In genomic region chrX:57372965-57373364, GRCm38 (mm10) we compare ENCODE assay signal across 30 mouse cellular contexts. TPM values are rescaled to one million over a fixed set of nuclear protein-coding genes. Genes with fewer than 3 reads are reported as not detected.
DNase-seq lines count a peak whose midpoint lies in the region; ATAC-seq and TF ChIP-seq lines count a peak whose summit lies in the region.
"Had no signal": no experiment of that assay in that cellular context is flagged by ENCODE, and none has a peak within 500 bp of the region (broad histone marks: within the 10 kb centered on the region; RNA-seq: fewer than 3 reads in every experiment).

No protein-coding gene starts in this region.

- H3K4me1 ChIP-seq in liver, embryonic 11.5 days (replicated peaks; ENCODE audit: control insufficient read depth, insufficient read depth, low read length): no peaks in the 10 kb centered on the region
- H3K4me1 ChIP-seq in liver, postnatal 0 days (ENCODE audit: insufficient read depth): peaks cover 4% of the 10 kb centered on the region; the same call in 1 of the 2 replicates
- no peaks in the 10 kb centered on the region for H3K4me1 ChIP-seq in embryonic facial prominence, embryonic 10.5 days
- no peaks in the 10 kb centered on the region for H3K4me1 ChIP-seq in forebrain, embryonic 15.5 days
- H3K4me1 ChIP-seq: forebrain, embryonic 13.5 days; heart, embryonic 10.5 days; hindbrain, embryonic 15.5 days; limb, embryonic 13.5 days; midbrain, embryonic 12.5 days; neural tube, embryonic 15.5 days had no signal

- no peak overlapping the region for H3K9ac ChIP-seq in liver, embryonic 11.5 days (ENCODE audit: low read depth, low read length)
- H3K9ac ChIP-seq in liver, postnatal 0 days (replicated peaks): no peak overlapping the region
- H3K9ac ChIP-seq in forebrain, embryonic 15.5 days (replicated peaks): no peak overlapping the region
- H3K9ac ChIP-seq: forebrain, embryonic 13.5 days; hindbrain, embryonic 15.5 days; limb, embryonic 13.5 days; midbrain, embryonic 12.5 days; neural tube, embryonic 15.5 days had no signal

- TF ChIP-seq CTCF in liver, postnatal 0 days (IDR thresholded peaks at IDR 0.05; ENCODE audit: low read depth): no peak

- H3K27ac ChIP-seq in liver, embryonic 11.5 days (ENCODE audit: low read depth, low read length): no peak overlapping the region
- no peak overlapping the region for H3K27ac ChIP-seq in liver, postnatal 0 days (ENCODE audit: low read depth)
- no peak overlapping the region for H3K27ac ChIP-seq in embryonic facial prominence, embryonic 10.5 days (replicated peaks)
- no peak overlapping the region for H3K27ac ChIP-seq in forebrain, embryonic 15.5 days (replicated peaks)
- H3K27ac ChIP-seq: forebrain, embryonic 13.5 days; gastrocnemius, adult 2 months; heart, embryonic 10.5 days; hindbrain, embryonic 15.5 days; layer of hippocampus, adult 2 months; limb, embryonic 13.5 days; macrophage; midbrain, embryonic 12.5 days; neural tube, embryonic 15.5 days; stomach, postnatal 0 days had no signal

- no peaks in the 10 kb centered on the region for H3K9me3 ChIP-seq in liver, embryonic 11.5 days (ENCODE audit: control insufficient read depth, low read length)
- no peaks in the 10 kb centered on the region for H3K9me3 ChIP-seq in liver, postnatal 0 days (ENCODE audit: low read length)
- H3K9me3 ChIP-seq in embryonic facial prominence, embryonic 10.5 days: no peaks in the 10 kb centered on the region
- H3K9me3 ChIP-seq in forebrain, embryonic 15.5 days: no peaks in the 10 kb centered on the region
- H3K9me3 ChIP-seq: forebrain, embryonic 13.5 days; heart, embryonic 10.5 days; hindbrain, embryonic 15.5 days; limb, embryonic 13.5 days; midbrain, embryonic 12.5 days; neural tube, embryonic 15.5 days had no signal

- H3K36me3 ChIP-seq in liver, embryonic 11.5 days (ENCODE audit: control insufficient read depth, insufficient read depth, low read length): no peaks in the 10 kb centered on the region; the same call in 1 of the 2 replicates
- H3K36me3 ChIP-seq in liver, postnatal 0 days (replicated peaks; ENCODE audit: insufficient read depth, low read length): peaks cover 2% of the 10 kb centered on the region; the same call in 1 of the 2 replicates
- peaks cover 16% of the 10 kb centered on the region for H3K36me3 ChIP-seq in embryonic facial prominence, embryonic 10.5 days (replicated peaks)
- H3K36me3 ChIP-seq in forebrain, embryonic 15.5 days: 0 out of 2 replicates have a peak, but pooled peaks cover 6% of the 10 kb centered on the region
- H3K36me3 ChIP-seq: hindbrain, embryonic 15.5 days had no signal

- DNase-seq in lung, adult 18-20 months: peak; percentile 6 to 40
- DNase-seq in lung, postnatal 4 days: no peak
- DNase-seq in liver, embryonic 11.5 days (ENCODE audit: low spot score): no peak
- no peak for DNase-seq in liver, postnatal 0 days
- DNase-seq in T-cell, adult 2 months (ENCODE audit: low spot score): no peak
- DNase-seq in embryonic facial prominence, embryonic 10.5 days (ENCODE audit: low spot score): no peak
- DNase-seq: cerebellum, adult 2 months; cerebellum, postnatal 36 days; embryo, embryonic 11 days; gastrocnemius, adult 2 months; kidney, adult 9 months; kidney, postnatal 25 days; thymus, adult 2 months; thymus, postnatal 4 days had no signal

- no peak overlapping the region for H3K4me2 ChIP-seq in liver, embryonic 11.5 days
- H3K4me2 ChIP-seq in liver, postnatal 0 days (ENCODE audit: low read depth, low read length): no peak overlapping the region
- no peak overlapping the region for H3K4me2 ChIP-seq in forebrain, embryonic 15.5 days (replicated peaks)
- H3K4me2 ChIP-seq: forebrain, embryonic 13.5 days; hindbrain, embryonic 15.5 days; limb, embryonic 13.5 days; midbrain, embryonic 12.5 days; neural tube, embryonic 15.5 days had no signal

- TF ChIP-seq EP300 in liver, postnatal 0 days (IDR thresholded peaks at IDR 0.05; ENCODE audit: low read depth): no peak

- no peak overlapping the region for H3K4me3 ChIP-seq in liver, embryonic 11.5 days (ENCODE audit: low read depth, low read length)
- H3K4me3 ChIP-seq in liver, postnatal 0 days (ENCODE audit: low read depth, low read length): no peak overlapping the region
- H3K4me3 ChIP-seq in embryonic facial prominence, embryonic 10.5 days: no peak overlapping the region
- no peak overlapping the region for H3K4me3 ChIP-seq in forebrain, embryonic 15.5 days
- H3K4me3 ChIP-seq: forebrain, embryonic 13.5 days; gastrocnemius, adult 2 months; heart, embryonic 10.5 days; hindbrain, embryonic 15.5 days; layer of hippocampus, adult 2 months; limb, embryonic 13.5 days; midbrain, embryonic 12.5 days; neural tube, embryonic 15.5 days had no signal

- H3K27me3 ChIP-seq in liver, embryonic 11.5 days (replicated peaks; ENCODE audit: control insufficient read depth, insufficient read depth, low read length): no peaks in the 10 kb centered on the region
- H3K27me3 ChIP-seq in liver, postnatal 0 days (ENCODE audit: insufficient read depth, low read length): no peaks in the 10 kb centered on the region
- no peaks in the 10 kb centered on the region for H3K27me3 ChIP-seq in embryonic facial prominence, embryonic 10.5 days (replicated peaks; ENCODE audit: low read depth, poor library complexity, severe bottlenecking)
- no peaks in the 10 kb centered on the region for H3K27me3 ChIP-seq in forebrain, embryonic 15.5 days
- H3K27me3 ChIP-seq: forebrain, embryonic 13.5 days; hindbrain, embryonic 15.5 days; limb, embryonic 13.5 days; midbrain, embryonic 12.5 days; neural tube, embryonic 15.5 days had no signal

- 80% methylated on average over 4 of the region's 4 CpGs for WGBS in liver, embryonic 11.5 days
- WGBS in liver, postnatal 0 days (ENCODE audit: insufficient replicate concordance): 63% methylated on average over 4 of the region's 4 CpGs
- WGBS in embryonic facial prominence, embryonic 10.5 days: 87% methylated on average over 4 of the region's 4 CpGs
- WGBS in forebrain, embryonic 15.5 days: 83% methylated on average over 4 of the region's 4 CpGs

- peak; percentile 6; the same call in 1 of the 2 replicates for ATAC-seq in liver, embryonic 11.5 days (replicated peaks; ENCODE audit: low FRiP score)
- ATAC-seq in liver, postnatal 0 days: peak; percentile 45; the same call in 1 of the 2 replicates
- ATAC-seq in forebrain, embryonic 15.5 days (replicated peaks): no peak
- ATAC-seq: activated CD4-positive, CD25-positive, alpha-beta regulatory T cell, adult 4 months; forebrain, embryonic 13.5 days had no signal

RNA-seq across cellular contexts. Expression of gene Rbmx, which starts 19.9 kb away (rescaled TPM):
- 69.2 and 71.6 TPM in 2 replicates for polyA plus RNA-seq in liver, embryonic 11.5 days (2014; fragmentation: Nextera tagmentation; extraction: Ambion mirVana)
- 18.8 and 19.7 TPM in 2 replicates for polyA plus RNA-seq in liver, postnatal 0 days (2015; fragmentation: Nextera tagmentation; extraction: Ambion mirVana)
- 165 and 168 TPM in 2 replicates for polyA plus RNA-seq in embryonic facial prominence, embryonic 10.5 days (2016; fragmentation: Nextera tagmentation; extraction: Ambion mirVana)
- polyA plus RNA-seq in forebrain, embryonic 15.5 days (2015; fragmentation: Nextera tagmentation; extraction: Ambion mirVana): 253 and 254 TPM in 2 replicates

RNA-seq across cellular contexts. Expression of gene Arhgef6, which starts 34.4 kb away (rescaled TPM):
- polyA plus RNA-seq in liver, embryonic 11.5 days (2014; fragmentation: Nextera tagmentation; extraction: Ambion mirVana): 6.9 and 8.4 TPM in 2 replicates
- 5.9 and 6.1 TPM in 2 replicates for polyA plus RNA-seq in liver, postnatal 0 days (2015; fragmentation: Nextera tagmentation; extraction: Ambion mirVana)
- polyA plus RNA-seq in embryonic facial prominence, embryonic 10.5 days (2016; fragmentation: Nextera tagmentation; extraction: Ambion mirVana): 3.4 and 3.5 TPM in 2 replicates
- 4.4 and 7.0 TPM in 2 replicates for polyA plus RNA-seq in forebrain, embryonic 15.5 days (2015; fragmentation: Nextera tagmentation; extraction: Ambion mirVana)

RNA-seq across cellular contexts. Expression of gene Gm364, which starts 36.0 kb away (rescaled TPM):
- not detected in 2 replicates for polyA plus RNA-seq in liver, embryonic 11.5 days (2014; fragmentation: Nextera tagmentation; extraction: Ambion mirVana)
- polyA plus RNA-seq in liver, postnatal 0 days (2015; fragmentation: Nextera tagmentation; extraction: Ambion mirVana): not detected in 2 replicates
- polyA plus RNA-seq in embryonic facial prominence, embryonic 10.5 days (2016; fragmentation: Nextera tagmentation; extraction: Ambion mirVana): not detected in 2 replicates
- polyA plus RNA-seq in forebrain, embryonic 15.5 days (2015; fragmentation: Nextera tagmentation; extraction: Ambion mirVana): not detected in 2 replicates
- polyA plus RNA-seq: activated CD4-positive, CD25-positive, alpha-beta regulatory T cell, adult 4 months; cerebellum, adult 2 months; embryonic facial prominence, embryonic 14.5 days; forebrain, embryonic 13.5 days; frontal cortex, adult 2 months; gonadal fat pad, adult 2 months; heart, embryonic 10.5 days; heart, embryonic 16.5 days; hindbrain, embryonic 15.5 days; intestine, embryonic 14.5 days; limb, embryonic 13.5 days; macrophage; midbrain, embryonic 12.5 days; neural tube, embryonic 15.5 days; stomach, postnatal 0 days; thymus, adult 2 months had no signal

Comparison
In these comparisons a context has a peak if more than half of its experiments do, and no peak if none do; other contexts are left out.
1. DNase-seq: peak in lung, adult 18-20 months (2 of 2); none in lung, postnatal 4 days (0 of 2), liver, embryonic 11.5 days (single experiment), liver, postnatal 0 days (single experiment), T-cell, adult 2 months (single experiment) and embryonic facial prominence, embryonic 10.5 days (single experiment).